Mouse (Mus musculus): ENCODE data around the gene Pitx1. TPM values are rescaled to one million over a fixed set of nuclear protein-coding genes. Genes with fewer than 3 reads are reported as not detected.

Pitx1 gene
- polyA plus RNA-seq, 1 experiment from 2014 or later: 0.28 TPM

DNA sequence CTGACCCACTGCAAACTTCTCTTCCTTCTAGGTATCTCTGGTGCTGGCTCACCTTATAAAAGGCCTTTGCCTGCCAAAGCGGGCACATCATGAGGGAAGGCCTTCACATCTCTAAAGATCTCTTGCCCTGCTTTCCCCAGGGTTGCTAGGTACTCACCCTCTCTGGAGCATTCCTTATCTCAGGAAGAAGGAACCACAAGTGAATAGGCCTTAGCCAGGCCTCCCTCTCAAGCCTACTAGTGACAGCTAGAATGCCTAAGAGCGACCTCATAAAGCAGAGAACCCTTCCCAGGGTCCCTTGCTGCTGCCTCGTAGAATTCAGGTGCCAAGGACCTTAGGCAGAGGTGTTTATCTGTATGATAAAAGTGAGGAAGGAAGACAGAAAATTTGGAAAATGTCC, 51.7 kb downstream of the Pitx1 start, which contains the start of gene Catsper3:
Gene Catsper3, plus strand, starts transcription at position 301 of the 400 bp plus-strand sequence.
- no peak within 1 kb of the TSS for H3K27ac ChIP-seq (ENCODE audit: low read depth)
- no peak within 1 kb of the TSS for H3K4me2 ChIP-seq
- no peaks in the 10 kb centered on the region for H3K36me3 ChIP-seq (ENCODE audit: insufficient read depth)
- DNase-seq (no peak), ATAC-seq (ENCODE audit: insufficient read depth) (no peak)
- 71% methylated on average over 3 of the region's 3 CpGs for WGBS
- H3K27me3 ChIP-seq (ENCODE audit: insufficient read depth, low read length): no peaks in the 10 kb centered on the region
- H3K4me3 ChIP-seq (ENCODE audit: low read depth, low read length): no peak within 1 kb of the TSS
- H3K9me3 ChIP-seq (ENCODE audit: low read depth, low read length): no peaks in the 10 kb centered on the region
- H3K4me1 ChIP-seq (ENCODE audit: insufficient read depth): no peaks in the 10 kb centered on the region
- H3K9ac ChIP-seq: no peak within 1 kb of the TSS
- TF ChIP-seq CTCF (IDR thresholded peaks at IDR 0.05; ENCODE audit: low read depth): no peak

DNA sequence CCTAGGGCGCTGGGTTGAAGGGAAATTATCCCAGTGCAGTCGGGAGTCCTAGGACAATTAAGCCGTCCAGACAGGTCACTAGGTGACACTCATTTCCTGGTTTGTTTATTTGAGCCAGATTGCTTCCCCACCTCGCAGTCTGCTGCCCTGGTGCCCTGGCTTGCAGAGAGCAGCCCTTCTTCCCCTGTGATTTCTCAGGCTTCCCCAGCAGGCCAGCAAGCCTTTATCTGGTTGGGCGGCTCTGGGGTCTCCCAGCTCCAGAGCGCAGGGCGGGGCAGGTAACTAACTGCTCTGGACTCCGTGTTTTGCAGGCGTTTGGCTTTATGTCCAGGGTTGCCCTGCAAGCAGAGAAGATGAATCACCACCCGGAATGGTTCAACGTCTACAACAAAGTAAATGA, 60.9 kb downstream of the Pitx1 start:
- H3K4me1 ChIP-seq (ENCODE audit: insufficient read depth): no peaks in the 10 kb centered on the region
- no peaks in the 10 kb centered on the region for H3K27me3 ChIP-seq (ENCODE audit: insufficient read depth, low read length)
- TF ChIP-seq CTCF (IDR thresholded peaks at IDR 0.05; ENCODE audit: low read depth): no peak
- no peak overlapping the region for H3K4me3 ChIP-seq (ENCODE audit: low read depth, low read length)
- no peak overlapping the region for H3K27ac ChIP-seq (ENCODE audit: low read depth)
- no peak for ATAC-seq (ENCODE audit: insufficient read depth)
- no peaks in the 10 kb centered on the region for H3K36me3 ChIP-seq (ENCODE audit: insufficient read depth)
- DNase-seq: peak; percentile 15
- 21% methylated on average over 11 of the region's 11 CpGs for WGBS
- no peak overlapping the region for H3K9ac ChIP-seq
- H3K4me2 ChIP-seq: no peak overlapping the region
- no peaks in the 10 kb centered on the region for H3K9me3 ChIP-seq (ENCODE audit: low read depth, low read length)

Other genes with a start within 250 kb of the Pitx1 start
- 16.3 and 22.1 TPM in 2 replicates for gene B4galt7, start 236.3 kb downstream of the Pitx1 start, polyA plus RNA-seq (2014; fragmentation: Nextera tagmentation; extraction: Ambion mirVana)
- 54.9 and 55.8 TPM in 2 replicates for gene Caml, start 213.2 kb downstream of the Pitx1 start, polyA plus RNA-seq (2014; fragmentation: Nextera tagmentation; extraction: Ambion mirVana)
- 38.5 and 43.7 TPM in 2 replicates for gene Ddx46, start 201.2 kb downstream of the Pitx1 start, polyA plus RNA-seq (2014; fragmentation: Nextera tagmentation; extraction: Ambion mirVana)
- gene B230219D22Rik, start 143.1 kb downstream of the Pitx1 start, polyA plus RNA-seq (2014; fragmentation: Nextera tagmentation; extraction: Ambion mirVana): 79.7 and 84.8 TPM in 2 replicates
- gene Txndc15, start 121.5 kb downstream of the Pitx1 start, polyA plus RNA-seq (2014; fragmentation: Nextera tagmentation; extraction: Ambion mirVana): 76.4 and 76.6 TPM in 2 replicates
- gene Pcbd2, start 108.8 kb downstream of the Pitx1 start, polyA plus RNA-seq (2014; fragmentation: Nextera tagmentation; extraction: Ambion mirVana): 55.5 and 59.7 TPM in 2 replicates
- 0.18 TPM in 1 of 2 replicates, not detected in the other for gene Catsper3, start 51.6 kb downstream of the Pitx1 start, polyA plus RNA-seq (2014; fragmentation: Nextera tagmentation; extraction: Ambion mirVana)

Data from lung, embryonic 14.5 days (tissue).